Mouse (Mus musculus) cerebral cortex, adult 2 months (tissue): ENCODE data around the gene Eya2.

Experiments used
- WGBS: fragments of 180-500 bp; shearing (Covaris S2); methylation state at CpG from one replicate; pipeline ENCODE4 v1.1.7; 2018; 5-methylcytosine and 5-hydroxymethylcytosine counted together

Gene Eya2

DNA sequence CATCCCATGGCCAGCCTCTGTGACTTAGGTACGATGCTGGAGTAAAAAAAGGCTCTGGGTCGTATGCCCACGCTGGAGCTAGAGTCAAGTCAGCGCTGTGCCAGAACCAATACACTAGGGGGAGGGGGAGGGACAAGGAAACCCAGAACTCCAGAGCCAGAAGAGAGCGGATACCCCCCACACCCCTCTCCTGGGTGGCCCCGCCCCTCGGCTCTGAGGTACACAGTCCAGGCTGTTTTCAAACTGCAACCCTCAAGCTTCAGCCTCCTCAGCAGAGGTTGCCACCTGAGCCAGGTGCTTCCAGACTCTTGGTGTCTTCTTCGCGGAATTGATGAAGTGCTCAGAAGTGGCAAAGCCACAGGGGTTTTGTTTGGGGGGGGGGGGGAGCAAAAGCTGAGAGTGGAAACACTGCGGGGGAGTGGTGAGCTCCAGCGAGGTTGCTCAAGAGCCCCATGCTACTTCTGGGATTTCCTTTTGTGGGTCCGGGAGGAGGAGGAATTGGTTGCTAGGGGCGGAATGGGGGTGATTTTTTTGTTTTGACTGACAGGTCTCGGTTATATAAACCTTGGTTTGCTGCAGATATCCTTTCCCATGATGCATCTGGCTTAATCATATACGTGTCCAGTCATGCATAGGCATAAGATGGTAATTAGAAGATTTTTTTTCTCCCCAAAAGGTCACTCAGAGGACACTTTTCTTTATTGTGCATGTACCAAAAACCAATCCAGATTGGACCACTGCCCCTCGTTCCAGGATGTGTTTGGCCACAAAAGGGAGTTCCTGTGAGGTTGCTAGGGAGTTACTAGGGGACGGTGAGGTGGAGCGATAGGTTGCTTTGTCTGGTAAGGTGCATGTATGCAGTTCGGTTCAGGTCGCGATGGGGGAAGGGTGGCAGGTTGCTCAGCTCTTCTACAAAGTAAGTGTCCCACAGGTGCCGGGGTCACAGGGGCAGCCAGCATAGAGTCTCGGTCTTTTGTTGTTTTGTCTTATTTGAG, 122.6 kb downstream of the Eya2 start:
- 54% methylated on average over 23 of the region's 23 CpGs for WGBS

DNA sequence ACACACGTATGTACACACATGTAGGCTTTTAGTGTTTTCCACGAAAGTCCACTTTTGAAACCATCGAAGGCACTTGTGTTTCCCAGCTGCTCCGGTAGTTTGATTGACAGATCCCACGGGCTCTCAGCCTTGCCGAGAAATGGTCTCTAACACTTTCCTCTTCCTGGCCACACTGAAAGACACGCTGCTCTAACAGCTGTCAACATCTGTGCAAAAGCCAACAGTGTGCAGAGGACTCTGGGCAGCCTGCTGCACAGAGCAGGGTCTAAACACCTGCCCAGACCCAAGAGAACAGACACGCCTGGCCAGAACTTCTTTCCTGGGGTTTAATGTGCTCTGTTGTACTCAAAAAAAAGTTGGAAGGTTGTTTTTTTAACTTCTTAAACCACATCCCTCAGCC, 124.5 kb downstream of the Eya2 start:
- 80% methylated on average over 8 of the region's 8 CpGs for WGBS

DNA sequence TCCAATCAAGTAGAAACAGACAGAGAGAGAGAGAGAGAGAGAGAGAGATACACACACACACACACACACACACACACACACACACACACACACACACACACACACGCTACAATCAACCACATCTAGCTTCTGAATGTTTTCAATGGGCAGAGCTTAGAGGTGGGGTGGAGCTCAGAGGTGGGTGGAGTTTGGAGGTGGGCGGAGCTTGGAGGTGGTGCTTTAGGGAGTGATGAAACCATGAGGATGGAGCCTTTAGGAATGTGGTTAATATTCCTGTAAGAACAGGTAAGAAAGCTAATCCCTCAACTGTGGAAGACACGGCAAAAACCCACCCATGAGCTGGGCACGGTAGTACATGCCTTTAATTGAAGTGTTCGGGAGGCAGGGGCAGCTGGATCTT, 127.1 kb downstream of the Eya2 start:
- 94% methylated on average over 5 of the region's 5 CpGs for WGBS

DNA sequence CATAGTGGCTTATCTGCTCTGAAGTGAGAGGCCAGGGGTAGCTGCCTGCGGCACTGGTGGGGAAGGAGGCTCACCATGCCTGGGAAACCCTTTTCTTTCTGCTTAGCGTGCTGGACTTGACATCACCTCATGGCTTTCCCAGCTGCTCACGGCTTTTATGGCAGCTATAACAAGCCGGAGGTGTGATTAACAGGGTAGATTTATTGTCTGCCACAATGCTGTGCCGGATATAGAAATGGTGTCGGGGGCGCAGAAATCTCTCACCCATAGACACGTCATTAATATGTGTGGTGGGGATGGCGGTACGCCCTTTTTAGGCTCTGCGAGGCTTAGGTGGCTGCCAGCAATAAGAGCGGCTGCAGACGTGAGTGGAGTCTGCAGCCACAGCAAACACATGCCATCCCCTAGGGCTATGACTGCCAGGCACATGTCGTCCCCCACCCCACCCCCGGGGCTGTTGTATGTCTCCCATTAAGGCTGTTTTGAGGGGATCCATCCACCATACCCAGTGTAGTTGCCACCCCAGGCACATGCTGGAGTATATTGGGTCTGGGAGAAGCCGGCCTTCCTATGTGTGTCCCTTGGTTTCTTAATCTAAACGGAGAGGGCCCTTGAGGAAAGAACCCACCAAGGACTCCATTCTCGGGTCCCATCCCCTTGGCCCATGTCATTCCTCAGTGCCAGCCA, 137.9 kb downstream of the Eya2 start:
- 68% methylated on average over 18 of the region's 18 CpGs for WGBS

DNA sequence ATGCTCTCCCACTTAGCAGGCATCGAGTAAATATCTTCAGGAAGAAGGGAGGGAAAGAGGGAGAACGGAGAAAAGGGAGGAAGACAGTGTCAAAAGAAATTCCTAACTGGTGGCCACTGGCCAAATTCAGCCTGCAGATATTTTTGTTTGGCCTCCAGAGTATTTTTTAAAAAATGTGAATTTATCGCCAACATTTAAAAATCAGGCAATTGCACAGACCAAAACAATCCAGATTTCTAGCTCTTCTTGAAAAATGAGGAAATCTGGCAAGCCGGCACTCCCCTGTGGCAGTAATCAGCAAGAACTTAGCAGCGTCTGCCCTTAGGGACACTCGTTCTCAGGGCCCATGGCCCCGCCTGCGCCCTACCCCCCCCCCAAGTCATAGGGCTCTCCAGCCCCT, 138.9 kb downstream of the Eya2 start:
- WGBS, result 72% methylated on average over 8 of the region's 8 CpGs

DNA sequence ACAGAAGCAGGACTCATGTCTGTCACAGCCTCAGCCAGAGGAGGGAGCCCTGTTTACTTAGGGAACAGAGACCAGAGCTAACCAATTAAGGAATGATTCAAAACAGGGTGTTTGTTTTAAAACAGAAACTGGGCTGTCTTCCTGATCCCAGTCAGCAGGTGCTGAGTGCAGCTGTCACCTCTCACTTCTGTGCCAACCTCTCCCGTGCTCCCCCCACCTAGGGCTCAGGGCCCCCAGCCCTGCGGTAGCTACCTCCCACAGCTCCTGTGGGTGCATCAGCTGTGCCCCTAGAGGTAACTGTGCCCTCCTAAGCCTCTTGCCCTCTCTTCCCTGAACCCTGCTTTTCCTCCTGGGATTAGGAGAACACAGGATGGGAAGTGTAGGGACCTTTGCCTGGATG, 141.5 kb downstream of the Eya2 start:
- 60% methylated on average over 2 of the region's 2 CpGs for WGBS

DNA sequence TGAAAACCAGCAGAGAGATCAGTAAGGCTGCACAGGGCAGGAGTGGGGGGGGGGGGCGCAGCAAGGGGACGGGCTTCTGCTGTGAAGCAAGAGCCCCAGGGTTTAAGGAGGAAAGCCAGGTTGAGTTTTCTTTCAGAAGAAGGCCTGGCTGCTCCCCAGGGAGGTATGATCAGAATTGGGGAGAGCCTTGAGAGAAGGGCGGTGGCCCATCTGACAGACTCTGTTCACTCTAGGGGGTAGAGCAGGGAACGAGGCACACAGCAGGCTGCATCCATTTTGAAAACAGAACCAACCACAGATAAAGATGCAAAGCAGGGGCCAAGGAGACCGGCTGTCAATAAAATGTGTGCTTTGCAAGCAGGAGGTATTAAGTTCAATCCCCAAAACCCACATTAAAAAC, 145.5 kb downstream of the Eya2 start:
- 83% methylated on average over 5 of the region's 5 CpGs for WGBS

DNA sequence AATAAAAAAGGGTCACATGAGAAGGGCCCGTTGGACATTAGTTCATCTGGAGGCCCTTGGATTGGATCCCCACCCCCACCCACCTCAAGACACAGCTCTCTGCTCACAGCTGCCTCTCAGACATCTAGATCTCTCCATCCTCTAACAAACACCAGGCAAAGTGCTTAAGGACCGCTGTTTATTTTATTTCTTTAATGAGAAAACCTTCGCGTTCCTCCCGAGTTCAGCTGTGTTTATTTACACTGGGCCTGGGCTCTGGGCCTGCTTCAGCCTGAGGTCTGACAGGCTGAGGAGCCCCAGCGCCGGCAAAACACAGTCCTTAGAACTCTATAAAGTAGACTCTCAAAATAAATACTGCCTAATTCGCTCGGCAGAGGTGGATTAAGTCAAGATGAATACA, 146.2 kb downstream of the Eya2 start:
- WGBS, result 60% methylated on average over 9 of the region's 9 CpGs

DNA sequence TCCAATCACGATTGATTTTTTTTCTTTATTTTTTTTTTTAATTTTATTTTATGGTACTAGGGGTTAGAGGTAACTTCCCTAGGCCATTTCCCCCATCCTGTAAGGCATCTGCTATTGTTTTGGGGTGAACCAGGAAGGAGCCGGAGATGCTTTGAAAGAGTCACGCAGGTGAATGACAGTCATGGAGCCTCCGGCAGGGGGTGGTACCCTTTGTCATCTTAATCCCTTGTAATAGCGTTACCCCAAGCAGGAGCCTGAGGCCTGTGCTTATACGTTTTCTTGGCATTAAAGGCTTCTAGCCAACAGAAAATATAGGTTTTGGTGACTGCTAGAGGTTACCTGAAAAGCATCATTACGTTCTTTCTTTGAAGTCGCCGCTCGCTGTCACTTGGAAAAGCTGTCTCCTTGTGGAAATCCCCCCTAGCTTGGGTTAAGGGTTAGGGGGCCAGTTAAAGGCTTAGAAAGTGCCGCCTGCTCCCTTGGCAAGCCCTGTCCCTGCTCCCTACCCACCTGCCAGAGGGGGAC, 146.8 kb downstream of the Eya2 start:
- 72% methylated on average over 11 of the region's 11 CpGs for WGBS

DNA sequence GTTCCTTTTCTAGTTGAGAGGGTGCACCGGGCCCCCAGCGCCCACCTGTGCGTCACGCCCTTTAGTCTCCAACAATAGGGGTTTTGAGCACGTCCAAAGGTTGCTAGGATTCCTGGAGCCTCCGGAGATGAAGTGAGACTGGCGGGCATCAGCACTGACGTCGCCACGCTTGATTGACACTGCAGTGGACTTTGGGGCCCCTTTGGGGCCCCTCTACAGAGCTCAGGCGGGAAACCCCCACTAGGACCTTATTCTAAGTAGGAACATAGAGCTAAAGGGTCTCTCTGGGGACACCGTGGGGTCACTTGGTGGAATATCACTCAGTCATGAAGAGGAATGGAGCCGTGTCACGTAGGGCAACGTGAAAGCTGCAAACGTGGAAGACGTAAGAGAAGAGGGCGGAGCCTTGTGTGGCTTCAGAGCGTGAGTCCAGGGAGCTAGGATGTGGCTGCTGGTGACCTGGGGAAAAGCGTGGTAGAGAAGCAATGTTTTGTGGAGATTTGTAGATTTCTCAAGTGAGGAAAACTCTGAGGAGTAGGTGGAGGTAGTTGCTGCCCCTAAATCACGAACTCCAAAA, 147.5 kb downstream of the Eya2 start:
- 49% methylated on average over 21 of the region's 21 CpGs for WGBS

DNA sequence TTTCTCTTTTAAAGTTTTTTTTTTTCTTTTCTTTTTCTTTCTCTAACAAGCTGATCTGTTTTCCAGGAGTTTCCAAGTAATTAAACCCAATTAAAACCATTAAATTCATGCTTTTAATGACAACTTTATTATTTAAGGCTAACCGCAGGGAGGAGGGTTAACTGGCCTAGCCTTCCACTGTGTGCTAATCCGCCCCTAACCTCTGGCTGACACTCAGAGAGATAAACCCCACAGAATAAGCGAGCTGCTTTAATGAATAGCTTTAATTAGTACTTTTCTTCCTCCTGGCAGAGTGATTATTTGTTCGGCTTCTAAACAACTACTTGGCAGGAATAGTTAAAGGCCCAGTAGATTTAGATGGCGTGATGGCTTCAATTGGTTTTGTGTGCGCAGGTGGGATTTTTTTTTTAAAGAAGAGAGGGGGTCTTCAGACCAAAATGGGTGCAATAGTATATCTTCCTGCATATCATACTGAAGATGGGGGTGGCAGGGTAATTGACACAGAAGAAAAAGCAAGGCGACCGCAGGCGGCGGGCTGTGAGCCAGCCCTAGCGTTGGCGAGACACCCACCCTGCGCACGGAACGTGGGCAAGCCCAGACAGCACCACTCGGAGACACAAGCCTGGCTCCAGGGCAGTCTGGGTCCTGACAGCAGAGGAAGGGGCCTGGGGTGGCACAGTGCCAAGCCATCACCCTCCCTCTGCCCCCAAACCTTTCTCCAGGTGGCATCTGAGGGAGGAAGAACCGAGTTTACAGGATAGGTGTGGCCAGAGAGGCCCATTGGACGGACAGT, 150.7 kb downstream of the Eya2 start:
- 53% methylated on average over 18 of the region's 18 CpGs for WGBS

DNA sequence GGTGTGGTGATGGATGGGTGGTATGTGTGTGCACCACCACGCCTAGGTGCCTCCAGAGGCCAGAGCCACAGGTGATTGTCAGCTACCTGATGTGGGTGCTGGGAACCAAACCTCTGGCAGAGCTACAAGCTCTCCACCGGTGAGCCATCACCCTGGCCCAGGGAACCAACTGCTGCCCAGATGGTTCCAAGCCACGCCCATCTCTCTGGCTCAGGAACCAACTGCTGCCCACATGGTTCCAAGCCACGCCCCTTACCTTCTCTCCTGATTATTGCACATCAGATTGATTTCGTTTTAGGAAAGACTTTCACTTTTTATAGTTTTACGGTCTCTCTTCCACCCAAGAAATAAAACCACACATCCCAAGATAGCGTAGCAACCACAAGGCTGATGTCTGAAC, 153.1 kb downstream of the Eya2 start:
- WGBS, result 64% methylated on average over 7 of the region's 7 CpGs

DNA sequence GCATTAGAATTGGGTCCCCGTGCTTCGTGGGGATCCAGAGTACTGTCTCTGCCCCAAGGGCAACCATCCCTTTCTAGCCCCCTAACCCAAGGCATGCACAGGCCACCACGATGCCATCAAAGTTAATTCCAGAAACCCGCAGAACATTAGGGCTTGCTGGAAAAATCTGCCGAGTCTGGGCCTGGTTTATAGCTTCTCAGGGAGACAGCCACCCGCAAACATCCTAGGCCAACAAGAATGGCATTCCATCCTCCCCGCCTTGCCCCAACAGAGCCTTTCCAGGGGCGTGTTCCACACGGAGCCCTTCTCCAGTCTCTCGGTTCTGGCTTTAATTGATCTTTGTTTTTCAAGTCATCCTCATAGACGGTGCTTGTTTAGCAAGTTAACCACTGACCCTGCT, 153.6 kb downstream of the Eya2 start:
- 56% methylated on average over 11 of the region's 11 CpGs for WGBS

DNA sequence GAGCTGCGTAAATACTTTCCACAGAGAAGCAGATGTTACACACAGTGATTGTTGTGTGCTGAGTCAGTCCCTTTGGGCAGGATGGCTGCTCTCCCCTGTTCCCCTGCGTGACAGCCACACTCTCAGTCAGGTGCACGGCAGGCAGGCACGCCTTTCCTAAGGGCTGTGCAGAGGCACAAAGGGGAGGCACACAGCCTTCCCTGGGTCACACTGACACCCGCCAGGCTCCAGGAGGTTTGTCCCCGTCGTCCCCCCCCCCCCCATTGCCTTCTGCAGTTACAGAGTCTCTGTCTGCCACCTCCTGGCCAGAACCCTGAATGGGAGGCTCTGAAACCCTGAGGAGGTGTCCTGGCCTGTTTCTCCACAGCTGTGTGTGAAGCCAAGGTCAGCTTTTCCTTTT, 156.2 kb downstream of the Eya2 start:
- WGBS, result 39% methylated on average over 7 of the region's 7 CpGs

DNA sequence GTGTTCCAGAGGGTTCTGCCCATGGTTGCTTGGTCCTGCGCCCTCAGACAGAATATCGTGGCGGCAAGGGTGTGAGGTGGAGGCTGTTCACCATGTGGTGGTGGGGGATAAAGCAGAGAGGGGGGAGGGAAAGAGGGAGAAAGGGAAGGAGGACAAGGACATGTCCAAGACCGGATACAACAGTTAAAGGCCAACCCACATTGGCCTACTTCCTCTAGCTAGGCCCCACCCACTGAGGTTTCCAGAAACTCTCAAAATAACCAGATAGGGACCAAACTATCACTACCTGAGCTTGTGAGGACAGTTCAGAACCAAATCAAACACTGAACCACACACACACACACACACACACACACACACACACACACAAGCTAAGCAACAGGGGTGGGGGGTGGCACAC, 157.9 kb downstream of the Eya2 start:
- 85% methylated on average over 4 of the region's 4 CpGs for WGBS

DNA sequence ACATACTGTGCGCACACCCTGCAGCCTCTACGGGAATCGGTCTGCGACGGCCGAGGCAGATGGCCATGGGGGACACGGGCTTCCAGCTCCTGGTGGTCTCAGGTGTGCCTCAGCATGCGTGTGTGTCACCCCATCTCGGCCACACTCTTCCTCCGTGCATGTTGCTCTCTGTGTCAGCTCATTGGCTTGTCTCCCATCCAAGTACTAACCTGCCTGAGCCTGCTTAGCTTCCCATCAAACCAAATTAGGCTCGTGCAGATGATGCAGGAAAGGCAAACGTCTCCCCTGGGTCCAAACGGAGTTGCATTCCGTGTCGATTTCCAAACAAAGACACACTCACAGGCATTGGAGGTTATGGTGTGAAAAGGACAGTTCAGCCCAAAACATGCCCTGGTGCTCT, 163.0 kb downstream of the Eya2 start:
- 83% methylated on average over 15 of the region's 15 CpGs for WGBS

DNA sequence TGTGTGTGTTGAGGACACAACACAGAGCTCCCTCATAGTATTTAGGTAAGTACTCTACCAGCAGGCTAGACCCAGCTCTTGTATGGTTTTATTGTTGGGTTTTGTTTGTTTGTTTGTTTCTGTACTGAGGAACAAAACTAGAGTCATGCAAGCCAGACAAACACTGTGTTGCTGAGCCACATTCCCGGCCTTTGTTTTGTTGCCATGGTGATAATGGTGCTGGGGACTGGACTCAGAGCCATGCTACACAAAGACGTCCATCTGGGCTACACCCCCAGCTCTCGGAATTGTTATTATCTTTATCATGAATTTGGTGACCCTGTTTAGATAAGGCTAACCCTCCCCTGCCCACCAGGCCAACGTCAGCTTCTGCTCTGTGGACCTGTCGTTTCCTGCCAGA, 163.7 kb downstream of the Eya2 start:
- WGBS, result 35% methylated on average over 5 of the region's 5 CpGs

DNA sequence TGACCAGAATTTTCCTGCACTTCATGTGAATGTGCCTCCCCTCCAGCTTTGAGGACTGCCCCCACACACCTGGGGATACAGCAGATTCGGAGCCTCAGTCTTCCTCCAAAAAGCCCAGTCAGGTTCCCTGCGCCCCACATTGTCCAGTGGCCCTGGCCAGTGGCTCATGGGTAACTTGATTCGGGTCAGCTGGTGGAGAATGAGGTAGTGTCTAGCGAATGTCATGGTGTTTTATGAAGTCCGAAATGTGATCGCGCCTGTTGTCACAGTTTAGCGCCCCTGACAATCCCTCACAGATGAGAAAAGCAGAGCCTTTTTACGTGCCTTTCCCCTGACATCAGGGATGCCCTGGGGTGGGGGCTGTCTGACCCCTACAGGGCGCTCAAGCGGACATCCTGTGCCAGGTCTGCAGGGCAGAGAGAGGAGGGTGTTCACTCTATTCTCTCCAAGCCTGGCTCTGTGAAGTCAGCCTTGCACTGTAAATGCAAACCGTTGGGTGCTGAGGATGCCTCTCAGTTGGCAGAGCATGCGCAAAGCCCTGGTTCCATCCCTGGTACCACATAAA, 164.7 kb downstream of the Eya2 start:
- 95% methylated on average over 13 of the region's 13 CpGs for WGBS

DNA sequence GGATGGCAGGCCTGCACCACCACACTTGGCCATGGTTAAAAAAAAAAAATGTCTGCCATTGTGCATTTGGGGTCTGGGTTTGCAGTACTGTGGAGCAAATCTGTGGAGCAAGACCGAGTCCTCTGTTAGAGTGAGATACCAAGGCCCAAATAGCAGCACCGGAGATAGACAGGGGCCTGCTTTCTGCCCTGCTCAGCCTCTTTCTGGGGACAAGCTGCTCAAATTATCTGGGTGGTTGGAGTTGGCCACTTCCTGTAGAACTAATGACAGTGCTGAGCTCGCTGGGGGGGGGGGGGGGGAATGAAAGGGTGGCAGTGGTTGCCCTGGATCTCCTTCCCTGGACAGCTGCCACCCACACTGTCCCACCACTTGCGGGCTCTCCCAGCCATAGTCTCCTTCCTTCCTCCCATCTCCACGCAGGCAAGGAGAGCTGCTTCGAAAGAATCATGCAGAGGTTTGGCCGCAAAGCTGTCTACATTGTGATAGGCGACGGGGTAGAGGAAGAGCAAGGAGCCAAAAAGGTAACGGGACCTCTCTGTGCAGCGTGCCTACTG, 174.1 kb downstream of the Eya2 start:
- 62% methylated on average over 10 of the region's 11 CpGs for WGBS

DNA sequence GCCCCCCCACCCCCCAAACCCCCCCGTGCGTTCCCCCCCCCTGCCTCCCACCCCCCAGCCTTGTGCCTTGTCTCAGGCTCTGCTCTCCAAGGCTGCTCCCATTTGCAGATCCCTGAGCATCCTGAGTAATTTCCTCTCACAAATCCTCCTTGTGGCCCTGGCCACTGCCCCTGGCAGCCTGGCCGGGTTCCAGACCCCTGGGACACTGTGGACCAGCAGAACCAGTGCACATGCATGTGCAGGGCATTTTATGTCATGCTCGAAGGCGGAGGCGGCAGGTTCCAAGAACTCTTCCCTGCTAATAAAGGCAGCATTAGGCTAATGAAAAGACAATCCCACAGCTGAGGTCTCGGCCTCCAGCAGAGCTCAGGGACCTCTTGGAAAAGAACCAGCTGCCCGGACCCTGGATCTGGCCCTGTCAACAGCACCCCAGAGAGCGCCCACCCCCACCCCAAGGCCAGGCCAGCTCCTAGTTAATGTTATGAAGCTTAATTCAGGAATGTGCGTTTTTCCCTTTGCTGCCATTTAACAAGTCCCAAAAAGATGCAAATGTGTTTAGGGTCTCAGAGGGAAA, 174.6 kb downstream of the Eya2 start:
- 51% methylated on average over 10 of the region's 10 CpGs for WGBS

DNA sequence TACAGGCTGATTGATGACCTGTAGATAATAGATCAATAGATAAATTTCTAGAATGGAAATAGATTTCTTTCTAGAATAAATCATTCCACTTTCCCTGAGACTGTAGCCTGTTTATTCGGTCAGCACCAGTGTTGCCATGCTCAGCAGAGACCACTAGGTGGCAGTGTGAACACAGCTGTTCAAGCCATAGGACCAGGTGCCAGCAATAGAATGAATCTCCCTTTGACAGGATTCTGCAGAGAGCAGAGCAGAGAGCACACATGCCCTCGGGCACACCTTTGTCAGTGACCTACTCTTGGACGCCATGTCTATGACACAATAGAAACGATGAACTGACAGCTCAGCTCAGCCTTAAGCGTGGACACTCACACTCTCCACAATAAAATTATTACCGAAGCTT, 184.1 kb downstream of the Eya2 start:
- 12% methylated on average over 6 of the region's 6 CpGs for WGBS
